Mouse (Mus musculus): ENCODE measurements at regions not wholly inside any gene's neighbourhood (a gene's known extent, or its start where the extent isn't known, plus 50 kb on each side); places are given as distances from the start of the nearest gene placed in this dataset.

GRCm38 (mm10) chr3:35699979-35700378, 53.9 kb upstream of the Atp11b start:
- TF ChIP-seq POLR2A (IDR thresholded peaks at IDR 0.05; ENCODE audit: borderline replicate concordance, insufficient read depth, low read length) (no peak), CTCF (IDR thresholded peaks at IDR 0.05; ENCODE audit: borderline replicate concordance, insufficient read depth, low read depth, low read length) (no peak)
